Mouse (Mus musculus): ENCODE results near the gene Cstf3. TPM values are rescaled to one million over a fixed set of nuclear protein-coding genes. Genes with fewer than 3 reads are reported as not detected.

Gene Cstf3
- polyA plus RNA-seq, 1 experiment = 37.7 TPM

- Histone ChIP-seq H3K27ac (ENCODE audit: insufficient read depth, low read length) (no peak overlapping the region), H3K4me3 (ENCODE audit: insufficient read depth, low read length) (no peak overlapping the region), H3K4me1 (ENCODE audit: control insufficient read depth, insufficient read depth, low read length) (no peaks in the 10 kb centered on the region)
- TF ChIP-seq CTCF (IDR thresholded peaks at IDR 0.05; ENCODE audit: extremely low read depth, insufficient read depth, low read length) (0 out of 2 replicates have a peak, but pooled peaks have one; percentile 0), POLR2A (IDR thresholded peaks at IDR 0.05; ENCODE audit: extremely low read depth, insufficient read depth, low read length) (no peak)
Measured at GRCm38 (mm10) chr2:104669122-104669804, 78.9 kb downstream of the Cstf3 start.

- H3K4me1 ChIP-seq (ENCODE audit: control insufficient read depth, insufficient read depth, low read length) = no peaks in the 10 kb centered on the region
- H3K4me3 ChIP-seq (ENCODE audit: insufficient read depth, low read length) = no peak overlapping the region
- no peak for TF ChIP-seq POLR2A (IDR thresholded peaks at IDR 0.05; ENCODE audit: extremely low read depth, insufficient read depth, low read length)
- TF ChIP-seq CTCF (IDR thresholded peaks at IDR 0.05; ENCODE audit: extremely low read depth, insufficient read depth, low read length) = no peak
- H3K27ac ChIP-seq (ENCODE audit: insufficient read depth, low read length) = no peak overlapping the region
Measured at GRCm38 (mm10) chr2:104671724-104672123, 81.4 kb downstream of the Cstf3 start.

GRCm38 (mm10) chr2:104677326-104677725 lies 87.0 kb downstream of the Cstf3 start:
- no peak overlapping the region for H3K27ac ChIP-seq (ENCODE audit: insufficient read depth, low read length)
- H3K4me1 ChIP-seq (ENCODE audit: control insufficient read depth, insufficient read depth, low read length) = no peaks in the 10 kb centered on the region; the same call in 1 of the 2 replicates
- no peak overlapping the region for H3K4me3 ChIP-seq (ENCODE audit: insufficient read depth, low read length)
- TF ChIP-seq CTCF (IDR thresholded peaks at IDR 0.05; ENCODE audit: extremely low read depth, insufficient read depth, low read length) = no peak

GRCm38 (mm10) chr2:104684771-104685170 lies 94.4 kb downstream of the Cstf3 start:
- Histone ChIP-seq H3K4me3 (ENCODE audit: insufficient read depth, low read length) (no peak overlapping the region), H3K27ac (ENCODE audit: insufficient read depth, low read length) (no peak overlapping the region), H3K4me1 (ENCODE audit: control insufficient read depth, insufficient read depth, low read length) (no peaks in the 10 kb centered on the region)
- TF ChIP-seq CTCF (IDR thresholded peaks at IDR 0.05; ENCODE audit: extremely low read depth, insufficient read depth, low read length) = no peak
- TF ChIP-seq POLR2A (IDR thresholded peaks at IDR 0.05; ENCODE audit: extremely low read depth, insufficient read depth, low read length) = no peak

GRCm38 (mm10) chr2:104685418-104685817 lies 95.1 kb downstream of the Cstf3 start:
- Histone ChIP-seq H3K27ac (ENCODE audit: insufficient read depth, low read length) (no peak overlapping the region), H3K4me3 (ENCODE audit: insufficient read depth, low read length) (no peak overlapping the region), H3K4me1 (ENCODE audit: control insufficient read depth, insufficient read depth, low read length) (no peaks in the 10 kb centered on the region)
- TF ChIP-seq POLR2A (IDR thresholded peaks at IDR 0.05; ENCODE audit: extremely low read depth, insufficient read depth, low read length) = no peak
- peak; percentile 92 for TF ChIP-seq CTCF (IDR thresholded peaks at IDR 0.05; ENCODE audit: extremely low read depth, insufficient read depth, low read length)

GRCm38 (mm10) chr2:104687261-104687660 lies 96.9 kb downstream of the Cstf3 start:
- H3K4me3 ChIP-seq (ENCODE audit: insufficient read depth, low read length) = no peak overlapping the region
- no peak overlapping the region for H3K27ac ChIP-seq (ENCODE audit: insufficient read depth, low read length)
- no peaks in the 10 kb centered on the region for H3K4me1 ChIP-seq (ENCODE audit: control insufficient read depth, insufficient read depth, low read length)
- TF ChIP-seq POLR2A (IDR thresholded peaks at IDR 0.05; ENCODE audit: extremely low read depth, insufficient read depth, low read length) (no peak), CTCF (IDR thresholded peaks at IDR 0.05; ENCODE audit: extremely low read depth, insufficient read depth, low read length) (no peak)

- no peak overlapping the region for H3K27ac ChIP-seq (ENCODE audit: insufficient read depth, low read length)
- no peak overlapping the region for H3K4me3 ChIP-seq (ENCODE audit: insufficient read depth, low read length)
- TF ChIP-seq CTCF (IDR thresholded peaks at IDR 0.05; ENCODE audit: extremely low read depth, insufficient read depth, low read length) (no peak), POLR2A (IDR thresholded peaks at IDR 0.05; ENCODE audit: extremely low read depth, insufficient read depth, low read length) (no peak)
- no peaks in the 10 kb centered on the region for H3K4me1 ChIP-seq (ENCODE audit: control insufficient read depth, insufficient read depth, low read length)
Measured at GRCm38 (mm10) chr2:104688321-104688720, 98.0 kb downstream of the Cstf3 start.

GRCm38 (mm10) chr2:104688724-104689123 lies 98.4 kb downstream of the Cstf3 start:
- no peak for TF ChIP-seq CTCF (IDR thresholded peaks at IDR 0.05; ENCODE audit: extremely low read depth, insufficient read depth, low read length)
- TF ChIP-seq POLR2A (IDR thresholded peaks at IDR 0.05; ENCODE audit: extremely low read depth, insufficient read depth, low read length) = no peak
- H3K4me3 ChIP-seq (ENCODE audit: insufficient read depth, low read length) = no peak overlapping the region
- no peaks in the 10 kb centered on the region for H3K4me1 ChIP-seq (ENCODE audit: control insufficient read depth, insufficient read depth, low read length)
- no peak overlapping the region for H3K27ac ChIP-seq (ENCODE audit: insufficient read depth, low read length)

GRCm38 (mm10) chr2:104690720-104691119 lies 100.4 kb downstream of the Cstf3 start:
- TF ChIP-seq CTCF (IDR thresholded peaks at IDR 0.05; ENCODE audit: extremely low read depth, insufficient read depth, low read length) (no peak), POLR2A (IDR thresholded peaks at IDR 0.05; ENCODE audit: extremely low read depth, insufficient read depth, low read length) (no peak)
- H3K4me3 ChIP-seq (ENCODE audit: insufficient read depth, low read length) = no peak overlapping the region
- H3K4me1 ChIP-seq (ENCODE audit: control insufficient read depth, insufficient read depth, low read length) = no peaks in the 10 kb centered on the region
- no peak overlapping the region for H3K27ac ChIP-seq (ENCODE audit: insufficient read depth, low read length)

- H3K4me1 ChIP-seq (ENCODE audit: control insufficient read depth, insufficient read depth, low read length) = no peaks in the 10 kb centered on the region
- H3K4me3 ChIP-seq (ENCODE audit: insufficient read depth, low read length) = no peak overlapping the region
- TF ChIP-seq CTCF (IDR thresholded peaks at IDR 0.05; ENCODE audit: extremely low read depth, insufficient read depth, low read length) = no peak
- H3K27ac ChIP-seq (ENCODE audit: insufficient read depth, low read length) = no peak overlapping the region
Measured at GRCm38 (mm10) chr2:104692551-104692950, 102.2 kb downstream of the Cstf3 start.

All from cortical plate, adult 2 months (tissue).